Mouse (Mus musculus): ENCODE results near the gene Cacng4. TPM values are rescaled to one million over a fixed set of nuclear protein-coding genes. Genes with fewer than 3 reads are reported as not detected.

Gene Cacng4
- total RNA-seq, 2 experiments from 2014 or later, result 73.0 to 74.9 TPM

DNA sequence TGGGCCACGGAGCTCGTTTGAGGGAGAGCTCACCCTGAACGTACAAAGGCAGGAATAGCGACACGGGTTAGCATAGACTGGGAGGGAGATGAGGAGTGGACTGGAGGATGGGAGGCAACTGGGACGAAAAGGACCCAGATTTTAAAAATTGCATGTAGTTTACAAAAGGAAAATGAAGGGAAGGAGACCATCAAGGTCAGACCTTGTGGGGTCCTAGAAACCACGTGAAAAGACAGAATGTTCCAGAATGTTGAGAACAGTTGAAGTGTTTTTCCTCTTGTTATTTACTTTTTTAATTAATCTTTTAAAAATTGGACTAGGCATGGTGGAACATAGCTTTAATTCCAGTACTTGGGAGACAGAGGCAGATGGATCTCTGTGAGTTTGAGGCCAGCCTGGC is 73.3 kb downstream of the Cacng4 start:
- no peak for DNase-seq (ENCODE audit: low spot score in 2 of 2)

DNA sequence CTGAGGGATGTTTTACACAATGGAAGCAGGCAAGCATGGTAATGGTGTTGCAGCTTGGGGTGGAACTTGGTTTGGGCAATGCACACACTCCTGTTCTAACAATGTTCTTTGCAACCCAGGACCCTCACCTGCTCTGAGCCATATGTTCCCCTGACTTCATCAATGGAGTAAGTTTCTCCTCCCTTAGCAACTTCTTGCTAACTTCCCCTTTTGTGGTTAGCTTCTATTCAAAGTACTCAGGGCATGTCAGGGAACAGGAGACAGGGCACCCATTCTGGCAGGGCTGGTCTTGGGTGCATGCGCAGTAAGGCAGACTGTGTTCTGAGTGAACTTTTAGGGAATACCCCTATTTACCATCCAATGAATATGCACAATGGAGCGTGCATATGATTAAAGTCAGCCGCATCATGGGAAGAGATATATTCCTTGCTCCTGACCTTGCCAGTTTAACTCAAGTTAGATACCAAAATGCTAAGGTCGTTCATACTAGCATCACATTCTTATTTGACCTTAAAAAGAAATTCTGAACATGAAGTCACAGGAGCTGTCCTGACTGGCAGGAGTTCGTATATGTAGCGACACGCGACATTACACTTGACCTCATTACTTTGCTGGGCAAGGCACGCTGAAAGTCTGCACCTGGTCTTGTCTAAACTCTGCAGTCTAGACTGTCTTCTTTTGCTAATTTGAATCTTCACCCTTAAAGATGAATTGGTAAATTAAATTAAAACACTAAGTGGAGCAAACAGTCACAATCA is 73.9 kb downstream of the Cacng4 start:
- no peak for DNase-seq (ENCODE audit: low spot score in 2 of 2)

DNA sequence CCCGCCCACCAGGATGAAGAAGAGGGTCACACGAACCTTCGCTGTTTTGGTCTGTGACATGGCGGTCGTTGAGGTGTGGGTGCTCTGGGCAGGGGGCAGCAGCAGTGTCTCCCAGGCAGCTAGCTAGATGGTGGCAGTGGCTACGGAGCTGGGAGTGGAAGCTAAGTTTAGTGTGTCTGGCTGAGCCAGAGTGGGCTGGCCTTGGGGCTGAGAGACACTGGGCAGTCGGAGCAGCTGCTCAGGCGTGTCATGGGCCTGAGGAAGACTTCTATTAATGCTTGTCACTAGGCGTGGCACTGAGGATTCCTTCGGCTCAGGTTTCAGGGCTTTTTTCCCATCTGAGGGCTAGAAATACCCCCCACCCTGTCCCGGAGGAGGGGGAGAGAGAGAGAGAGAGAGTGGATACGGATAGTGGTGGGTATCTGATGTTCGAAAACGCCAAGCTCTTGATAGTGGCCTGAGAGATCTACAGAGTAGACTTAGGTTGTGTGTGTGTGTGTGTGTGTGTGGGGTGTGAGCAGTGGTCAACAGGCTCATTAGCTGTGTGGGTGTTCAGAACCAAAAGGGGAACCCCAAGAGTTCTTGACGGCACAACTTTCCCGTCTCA is 77.9 kb downstream of the Cacng4 start, which contains the start of gene Cacng1:
Gene Cacng1 (minus strand): TSS at position 191 of the 607 bp plus-strand sequence.
- no peak for DNase-seq (ENCODE audit: low spot score in 2 of 2)

DNA sequence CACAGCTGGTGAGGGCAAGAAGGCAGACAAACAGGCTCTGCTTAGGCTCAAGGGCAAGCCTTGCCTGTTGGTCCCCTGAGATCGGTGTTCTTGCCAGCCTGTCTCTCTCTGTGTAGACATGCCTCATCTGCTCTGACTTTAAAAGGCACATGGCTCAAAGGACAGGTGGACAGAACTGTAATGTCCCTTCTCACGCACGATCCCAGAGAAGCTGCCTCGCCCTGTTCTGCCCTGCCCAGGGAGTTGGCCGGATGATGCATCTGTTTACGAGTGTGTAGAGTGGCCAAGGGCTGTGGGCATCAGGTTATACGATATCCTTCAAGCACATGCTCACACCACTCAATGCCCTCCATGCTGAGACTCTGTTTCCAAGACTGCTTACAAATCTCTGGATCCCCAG is 80.0 kb downstream of the Cacng4 start:
- no peak for DNase-seq (ENCODE audit: low spot score in 2 of 2)

DNA sequence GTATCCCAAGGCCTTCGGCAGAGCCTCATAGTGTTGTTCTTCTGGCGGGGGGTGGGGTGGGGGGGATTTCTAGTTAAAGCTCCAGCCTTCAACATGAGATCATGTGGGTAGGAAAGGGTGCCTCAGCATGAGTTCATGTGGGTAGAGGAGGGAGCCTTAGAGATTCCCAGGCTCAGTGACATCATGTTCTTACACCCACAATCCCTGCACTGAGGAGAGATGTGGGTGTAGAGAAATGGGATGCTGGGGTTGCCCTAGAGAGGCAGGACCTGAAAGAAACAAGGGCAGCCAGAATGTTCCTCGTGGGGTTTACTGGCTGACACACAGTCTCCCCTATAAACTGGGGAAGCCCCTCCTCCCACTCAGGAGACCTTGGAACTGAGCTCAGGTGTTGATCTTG is 84.0 kb downstream of the Cacng4 start:
- DNase-seq (ENCODE audit: low spot score in 2 of 2), result no peak

DNA sequence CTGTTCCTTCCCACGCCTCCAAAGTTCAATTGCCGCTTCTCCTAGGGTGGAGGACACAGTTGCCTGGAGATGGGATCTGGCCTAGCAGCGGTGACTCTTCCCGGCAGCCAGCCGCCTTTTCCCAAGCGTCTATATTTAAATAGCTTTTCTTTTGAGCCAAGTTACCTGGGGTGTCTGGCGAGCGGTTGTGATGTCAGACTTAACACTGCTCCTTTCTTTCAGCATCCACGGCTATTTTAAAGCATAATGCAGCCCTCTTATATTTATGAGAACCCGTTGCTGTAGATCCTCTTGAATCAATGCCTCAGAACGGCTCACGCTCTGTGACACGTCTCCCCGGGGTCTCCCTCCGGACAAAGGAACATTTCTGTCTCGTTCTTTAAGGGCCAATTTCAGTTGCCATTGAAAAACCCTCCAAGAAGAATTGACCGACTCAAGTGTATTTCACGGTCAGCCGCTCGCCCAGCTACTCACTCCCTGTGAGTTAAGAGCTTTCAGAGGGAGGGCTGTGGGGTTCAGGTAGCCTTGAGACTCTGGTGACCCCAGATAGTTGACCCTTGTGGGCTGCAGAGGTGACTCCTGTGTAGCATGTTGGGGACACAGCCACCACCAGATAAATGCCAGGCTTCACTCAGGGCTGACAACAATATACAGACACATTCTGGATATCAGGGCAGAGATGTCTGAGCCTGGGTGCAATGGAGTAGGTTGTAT is 86.3 kb downstream of the Cacng4 start:
- DNase-seq (ENCODE audit: low spot score in 2 of 2), result no peak

DNA sequence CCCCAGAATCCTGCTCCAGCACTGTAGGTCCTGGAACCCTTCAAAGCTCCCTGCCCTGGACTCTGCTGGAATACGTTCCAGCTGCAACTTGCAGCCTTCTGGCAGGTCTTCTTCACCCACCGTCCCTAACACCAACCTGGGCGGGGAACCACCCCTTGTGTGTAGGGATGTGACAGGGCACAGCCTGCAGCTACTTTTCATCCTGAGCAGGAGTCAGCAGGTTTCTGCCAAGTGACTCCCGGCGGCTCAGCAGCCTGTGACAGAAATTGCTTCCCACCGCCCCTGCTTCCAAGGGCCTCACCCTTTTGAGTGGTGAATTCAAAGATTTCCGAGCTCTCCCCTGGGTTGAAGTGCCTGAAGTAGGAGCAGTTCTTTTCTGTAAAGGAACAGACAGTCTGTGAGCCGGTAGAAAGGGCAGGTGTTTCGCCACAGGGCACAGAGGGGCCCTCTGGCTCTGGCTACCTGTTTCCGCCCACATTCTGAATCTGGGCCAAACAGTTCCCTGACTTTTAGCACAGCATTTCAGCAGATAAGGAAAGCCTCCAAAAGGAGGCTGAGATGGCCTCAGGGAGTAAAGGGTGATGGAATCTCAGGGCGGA is 88.8 kb downstream of the Cacng4 start:
- no peak for DNase-seq (ENCODE audit: low spot score in 2 of 2)

DNA sequence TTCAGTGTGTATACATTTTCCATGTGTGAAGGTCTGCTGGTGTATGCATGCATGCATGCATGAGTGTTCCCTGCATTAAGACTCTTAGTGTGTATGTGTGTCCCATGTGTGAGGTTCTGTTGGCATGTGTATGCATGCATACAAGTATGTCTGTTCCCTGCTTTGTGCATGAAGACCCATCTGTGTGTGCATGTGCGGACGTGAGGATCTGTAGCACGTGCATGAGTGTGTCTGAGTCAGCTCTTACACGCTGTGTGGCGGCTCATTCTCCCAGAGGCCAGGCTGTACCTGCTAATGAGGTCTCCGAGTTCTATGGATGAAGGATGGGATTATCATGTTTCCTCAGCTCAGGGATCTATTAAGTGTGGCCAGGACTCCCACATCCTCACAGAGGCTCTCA is 89.3 kb downstream of the Cacng4 start:
- no peak for DNase-seq (ENCODE audit: low spot score in 2 of 2)

DNA sequence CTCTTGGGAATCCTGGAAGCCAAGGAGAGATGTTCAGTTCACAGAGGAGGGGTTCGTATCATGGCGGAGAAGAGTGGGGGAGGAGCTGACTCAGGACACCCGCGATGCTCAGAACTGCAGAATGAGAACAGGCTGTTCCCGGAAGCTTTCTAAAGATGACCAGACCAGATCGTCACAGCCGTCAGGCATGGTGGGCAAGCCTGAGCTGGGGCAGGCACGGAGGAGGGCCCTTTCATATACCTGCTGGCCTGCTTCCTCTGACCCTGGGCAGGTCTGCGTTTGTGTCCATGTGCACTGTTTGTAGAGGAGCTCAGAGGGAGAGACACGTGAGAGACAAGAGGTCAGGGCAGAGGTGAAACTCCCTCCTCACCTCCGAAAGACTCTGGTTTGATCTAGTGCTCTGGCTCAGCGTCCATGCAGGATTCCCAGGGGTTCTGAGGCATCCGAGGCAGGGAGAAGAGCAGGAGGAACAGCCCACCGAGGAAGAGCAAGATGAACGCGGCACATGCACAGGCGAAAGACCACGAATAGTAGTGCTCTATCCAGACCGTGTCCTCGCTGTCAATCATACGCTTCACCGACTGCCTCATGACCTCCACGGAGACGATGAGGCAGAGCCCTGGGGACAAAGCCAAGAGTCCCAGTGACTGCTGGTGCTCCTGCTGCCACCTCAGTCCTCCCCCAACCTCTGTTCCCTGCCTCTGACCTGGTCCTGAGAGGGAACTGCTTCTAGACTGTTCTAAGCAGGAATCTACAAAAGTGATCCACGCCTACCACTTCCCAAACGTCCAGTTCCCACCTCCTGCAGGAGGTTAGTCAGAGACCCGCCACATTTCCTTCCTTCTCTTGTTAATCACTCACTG is 90.9 kb downstream of the Cacng4 start:
- no peak for DNase-seq (ENCODE audit: low spot score in 2 of 2)

DNA sequence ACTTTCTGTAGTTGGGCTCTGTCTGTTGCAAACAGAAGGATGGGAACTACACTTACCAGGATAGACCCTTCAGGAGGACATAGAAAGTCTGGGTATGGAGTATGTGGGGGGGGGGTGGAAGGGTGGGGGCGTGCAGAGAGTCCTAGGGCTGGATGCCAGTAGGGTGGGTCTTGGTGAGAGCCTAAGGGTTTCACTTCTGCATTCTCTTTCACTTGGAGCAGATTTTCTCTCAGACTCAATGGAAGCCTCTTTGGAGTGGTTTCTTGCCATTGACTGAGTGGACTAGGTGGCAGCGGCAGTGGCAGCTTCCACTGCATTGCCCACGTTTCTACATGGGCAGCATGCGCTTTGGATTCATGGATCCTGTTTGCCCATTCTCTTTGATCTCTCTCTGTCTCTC is 94.4 kb downstream of the Cacng4 start:
- DNase-seq (ENCODE audit: low spot score in 2 of 2), result no peak

DNA sequence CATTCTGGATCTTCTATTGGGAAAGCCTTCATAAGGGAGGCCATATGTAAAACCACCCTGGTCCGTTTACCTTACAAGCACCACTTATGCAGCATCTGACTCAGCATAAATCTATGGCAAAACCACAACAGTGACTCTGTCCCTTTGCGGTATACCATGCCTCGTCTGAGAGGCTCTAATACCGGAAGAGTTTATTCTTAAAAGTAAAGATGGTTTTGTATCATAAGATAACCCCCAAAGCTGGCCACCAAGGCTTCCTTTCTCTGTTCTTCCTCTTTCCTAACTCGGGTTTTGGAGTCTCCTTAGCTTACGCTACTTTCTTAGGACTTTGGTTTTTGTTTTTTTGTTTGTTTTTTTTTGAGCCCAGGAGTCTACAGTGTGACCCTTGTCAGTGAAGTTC is 101.0 kb downstream of the Cacng4 start:
- DNase-seq (ENCODE audit: low spot score in 2 of 2), result no peak

DNA sequence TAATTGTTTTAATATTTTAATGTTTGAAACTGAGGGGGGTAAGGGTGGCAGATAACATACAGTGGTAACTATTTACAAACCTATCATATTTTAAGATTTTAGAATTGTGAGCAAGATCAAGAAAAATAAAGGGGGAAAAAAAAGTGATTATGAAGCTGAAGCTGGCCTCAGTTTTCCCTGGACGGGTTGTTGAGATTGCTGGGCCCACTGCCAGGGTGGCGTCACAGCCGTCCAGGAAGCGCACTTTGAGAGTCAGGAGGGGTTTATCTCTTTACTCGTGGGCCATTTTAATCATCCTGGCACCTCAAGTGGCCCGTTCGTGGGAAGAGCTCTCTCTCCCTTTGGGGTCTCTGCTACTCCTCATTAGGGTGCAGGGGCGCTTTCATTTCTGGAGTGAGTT is 102.8 kb downstream of the Cacng4 start:
- DNase-seq (ENCODE audit: low spot score in 2 of 2), result no peak

DNA sequence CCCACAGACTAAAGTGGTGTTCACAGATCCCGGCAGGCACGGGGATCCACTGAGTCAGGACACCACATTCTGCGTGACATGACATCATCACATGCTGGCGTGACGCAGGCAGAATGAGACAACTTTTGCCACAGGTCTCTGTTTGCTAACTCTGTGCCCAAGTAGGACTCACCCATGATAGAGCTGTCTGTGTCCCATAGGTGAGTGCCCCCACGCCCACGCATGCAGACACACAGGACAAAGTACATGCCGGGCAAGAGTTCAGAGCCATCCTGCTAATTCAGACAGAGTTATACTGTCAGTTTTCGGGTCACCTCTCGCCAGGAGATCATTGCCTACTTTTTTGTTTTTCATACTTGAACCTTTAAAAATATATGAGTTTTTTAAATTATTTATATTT is 105.9 kb downstream of the Cacng4 start:
- DNase-seq (ENCODE audit: low spot score in 2 of 2), result no peak

DNA sequence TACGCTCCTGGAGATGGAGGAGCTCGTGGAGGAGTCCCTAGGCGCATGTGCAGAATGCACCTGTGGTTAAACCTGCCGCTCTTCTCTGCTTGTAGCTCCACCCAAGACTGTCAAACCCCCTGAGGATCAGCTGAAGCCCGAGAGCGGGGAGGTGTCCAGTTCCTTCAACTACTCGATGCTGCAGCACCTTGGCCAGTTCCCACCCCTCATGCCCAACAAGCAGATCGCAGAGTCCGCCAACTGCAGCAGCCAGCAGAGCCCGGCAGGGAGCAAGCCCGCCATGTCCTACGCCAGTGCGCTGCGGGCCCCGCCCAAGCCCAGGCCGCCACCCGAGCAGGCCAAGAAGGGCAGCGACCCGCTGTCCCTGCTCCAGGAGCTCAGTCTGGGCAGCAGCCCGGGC is 108.1 kb downstream of the Cacng4 start:
- DNase-seq (ENCODE audit: low spot score in 2 of 2), result no peak

DNA sequence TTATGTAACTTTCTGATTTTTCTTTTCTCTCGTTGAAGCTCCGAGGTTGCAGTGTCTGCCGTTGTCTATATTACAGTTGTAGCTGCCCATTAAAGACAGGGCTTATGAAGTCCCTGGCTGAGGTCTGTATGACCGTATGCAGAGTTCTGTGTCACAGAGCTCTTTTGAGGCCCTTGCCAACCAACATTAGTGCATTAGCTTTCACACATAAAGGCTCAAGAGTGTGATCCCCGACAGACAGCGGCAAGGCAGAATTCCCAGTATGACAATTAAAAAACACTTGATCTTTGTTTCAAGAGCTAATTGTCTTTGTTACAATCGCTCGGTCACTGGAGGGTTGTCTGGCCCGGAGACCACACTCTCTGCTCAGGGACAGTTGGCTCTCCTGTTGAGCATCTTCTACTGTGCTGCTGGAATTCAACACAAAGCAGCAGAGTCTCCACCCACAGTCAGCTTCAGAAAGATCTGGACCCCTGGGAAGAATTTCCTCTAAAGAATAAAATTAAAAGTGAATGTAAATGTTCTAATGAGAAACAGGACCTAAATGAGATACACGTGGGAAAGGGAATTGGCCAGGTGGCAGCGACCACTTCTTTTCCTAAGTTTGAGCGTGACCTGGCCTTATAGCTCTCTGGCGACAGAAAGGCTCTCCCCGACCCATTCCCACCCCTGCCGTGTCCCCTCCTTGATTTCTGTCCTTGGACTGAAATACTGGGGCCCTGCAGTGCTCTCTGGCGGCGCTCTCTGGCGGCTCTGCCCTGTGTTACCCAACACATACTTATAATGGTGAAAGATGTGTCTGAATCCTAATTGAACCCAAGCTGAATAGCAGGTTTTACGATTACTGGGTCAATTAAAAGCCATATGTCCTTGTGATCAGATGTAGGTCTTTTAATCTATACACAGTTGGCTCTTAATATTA is 110.6 kb downstream of the Cacng4 start:
- no peak for DNase-seq (ENCODE audit: low spot score in 2 of 2)

DNA sequence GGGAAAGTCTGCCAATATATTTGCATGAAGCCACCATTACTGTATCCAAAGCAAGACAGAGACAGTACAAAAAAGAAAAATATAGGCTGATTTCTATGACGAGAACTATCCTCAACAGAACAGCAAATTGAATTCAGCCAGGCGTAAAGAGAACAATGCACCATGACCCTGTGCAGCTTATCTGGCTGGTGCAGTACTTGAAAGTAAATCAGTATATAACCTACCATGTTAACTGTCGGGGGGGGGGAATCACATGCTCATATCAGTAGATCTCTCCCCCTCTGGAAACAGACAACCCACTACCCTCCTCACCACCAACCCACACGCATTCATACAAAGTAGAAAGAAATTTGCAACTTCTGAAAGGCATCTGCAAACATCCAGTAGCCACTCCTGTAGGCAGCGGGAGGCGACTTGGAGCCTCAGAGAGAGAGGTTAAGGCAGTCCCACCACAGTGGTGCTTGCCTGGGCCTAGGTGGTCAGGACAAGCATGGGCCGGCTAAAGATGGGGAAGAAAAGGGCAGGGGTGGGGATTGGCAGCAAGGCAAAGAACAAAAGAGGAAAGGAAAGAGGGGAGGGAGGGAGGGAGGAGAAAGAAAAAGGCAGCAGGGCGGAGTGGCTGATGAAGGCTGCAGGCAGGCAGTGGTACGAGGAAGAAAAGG is 111.5 kb downstream of the Cacng4 start:
- no peak for DNase-seq (ENCODE audit: low spot score in 2 of 2)
